Mouse (Mus musculus) embryonic stem cell, embryonic (primary cell): ENCODE results near the gene Chgb.

Source experiments
- CTCF ChIA-PET, 4 experiments: fragments of 300-600 bp in 2 of 4; fragments of 350-600 bp in 2 of 4; sonication (Branson Sonifier 250); formaldehyde crosslinking; loops; one replicate each; lab custom pipeline; 2022; ENCODE audit warnings: inconsistent platforms in 2 of 4; lab: Charles Lee
- POLR2A ChIA-PET, 4 experiments: fragments of 300-600 bp in 2 of 4; fragments of 350-600 bp in 2 of 4; sonication (Branson Sonifier 250); formaldehyde crosslinking; loops; one replicate each; lab custom pipeline; 2022; ENCODE audit warnings: antibody characterized with exemption in 4 of 4, inconsistent platforms in 1 of 4; lab: Charles Lee

Gene Chgb

GRCm38 (mm10) chr2:132794204-132794586 lies 13.1 kb downstream of the Chgb start:
- ChIA-PET CTCF (no interaction called here), POLR2A (interaction anchor here in 1 of 4 experiments (1.2 kb wide), 1 partner anchor 41 kb away, joined by 4 read pairs; no protein-coding TSS in a partner anchor)

- ChIA-PET POLR2A (interaction anchor here in 2 of 4 experiments (0.9 to 2.2 kb wide), 7 partner anchors 11 to 114 kb away, joined by 3 to 6 read pairs (median 5); partner anchors contain the start of genes Crls1 (in 1 of the 2), Mcm8 (in 1 of the 2) and Trmt6 (in 1 of the 2)), CTCF (no interaction called here)
These were observed 21.9 kb downstream of the Chgb start for GRCm38 (mm10) chr2:132802976-132803375.

- CTCF ChIA-PET = interaction anchor here in 2 of 4 experiments (0.6 to 1.0 kb wide), 2 partner anchors 88 to 166 kb away, joined by 3 to 4 read pairs; no protein-coding TSS in a partner anchor
- POLR2A ChIA-PET = interaction anchor here in 3 of 4 experiments (0.6 to 5.5 kb wide), 14 partner anchors 8 to 65 kb away, joined by 3 to 23 read pairs (median 4); partner anchors contain the start of genes Crls1 (in 2 of the 3), Chgb (in 1 of the 3) and Lrrn4 (in 1 of the 3)
These were observed 34.7 kb downstream of the Chgb start, which contains the start of the genes Trmt6 and Mcm8 for GRCm38 (mm10) chr2:132815608-132816314. TSS of gene Trmt6 (minus strand) at chr2:132816055. TSS of gene Mcm8 (plus strand) at chr2:132816141.

- ChIA-PET POLR2A (no interaction called here), CTCF (no interaction called here)
These were observed 60.0 kb downstream of the Chgb start for GRCm38 (mm10) chr2:132841071-132841470.
